Mouse (Mus musculus) gastrocnemius, postnatal 25 days (tissue): Measurements from ENCODE around the gene Gm10471. TPM values are rescaled to one million over a fixed set of nuclear protein-coding genes. Genes with fewer than 3 reads are reported as not detected.
"Not testable (repeated sequence)": the region's sequence is repeated elsewhere in the genome, so short reads cannot be mapped to it uniquely, and the experiment has no call there.

ENCODE experiments used
- DNase-seq: peaks from one replicate; pipeline ENCODE4 v3.0.0; 2022
- long read RNA-seq, 2 experiments: library from polyadenylated mRNA; stranded (forward); transcript quantifications; one replicate each; pipeline ENCODE4 v2.0.0; 2021
- total RNA-seq, 2 experiments: library from RNA; stranded (reverse); gene quantifications; 1 replicate in 1 of 2; 2 replicates in 1 of 2; pipeline ENCODE4 v1.2.3; 2021

The Gm10471 gene
- not detected for total RNA-seq
- long read RNA-seq, experiment 1 = 0 reads
- long read RNA-seq, experiment 2 = 0 reads

- DNase-seq = not testable (repeated sequence)
Measured at GRCm38 (mm10) chr5:26089191-26089590, at the start of gene Gm10471. Gene Gm10471, minus strand, starts transcription at chr5:26089291.

DNA sequence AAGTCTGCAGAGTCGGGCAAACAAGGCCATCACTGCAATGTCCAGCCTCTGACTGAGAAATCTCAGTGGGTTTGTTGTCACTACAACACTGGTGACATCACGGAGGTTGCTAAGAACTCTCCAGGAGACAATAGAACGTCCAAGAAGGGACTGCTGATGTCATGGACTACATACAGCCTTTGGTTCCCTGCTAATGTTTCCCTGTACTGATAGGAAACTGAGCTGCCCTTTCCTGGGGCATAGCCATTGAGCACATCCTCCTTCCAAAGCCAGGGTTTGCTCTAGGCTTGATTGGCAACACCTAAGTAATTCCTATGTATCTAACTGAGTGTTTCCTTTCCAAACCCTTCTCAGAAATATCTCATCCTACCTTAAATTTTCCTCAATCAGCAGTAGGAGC lies 32.2 kb upstream of the Gm10471 start, which contains the start of gene Gm10220:
TSS of gene Gm10220 (minus strand) at position 101 of the 400 bp plus-strand sequence.
- DNase-seq = not testable (repeated sequence)

DNA sequence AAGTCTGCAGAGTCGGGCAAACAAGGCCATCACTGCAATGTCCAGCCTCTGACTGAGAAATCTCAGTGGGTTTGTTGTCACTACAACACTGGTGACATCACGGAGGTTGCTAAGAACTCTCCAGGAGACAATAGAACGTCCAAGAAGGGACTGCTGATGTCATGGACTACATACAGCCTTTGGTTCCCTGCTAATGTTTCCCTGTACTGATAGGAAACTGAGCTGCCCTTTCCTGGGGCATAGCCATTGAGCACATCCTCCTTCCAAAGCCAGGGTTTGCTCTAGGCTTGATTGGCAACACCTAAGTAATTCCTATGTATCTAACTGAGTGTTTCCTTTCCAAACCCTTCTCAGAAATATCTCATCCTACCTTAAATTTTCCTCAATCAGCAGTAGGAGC lies 16.2 kb upstream of the Gm10471 start, which contains the start of gene 5031410I06Rik:
TSS of gene 5031410I06Rik (minus strand) at position 101 of the 400 bp plus-strand sequence.
- not testable (repeated sequence) for DNase-seq

DNA sequence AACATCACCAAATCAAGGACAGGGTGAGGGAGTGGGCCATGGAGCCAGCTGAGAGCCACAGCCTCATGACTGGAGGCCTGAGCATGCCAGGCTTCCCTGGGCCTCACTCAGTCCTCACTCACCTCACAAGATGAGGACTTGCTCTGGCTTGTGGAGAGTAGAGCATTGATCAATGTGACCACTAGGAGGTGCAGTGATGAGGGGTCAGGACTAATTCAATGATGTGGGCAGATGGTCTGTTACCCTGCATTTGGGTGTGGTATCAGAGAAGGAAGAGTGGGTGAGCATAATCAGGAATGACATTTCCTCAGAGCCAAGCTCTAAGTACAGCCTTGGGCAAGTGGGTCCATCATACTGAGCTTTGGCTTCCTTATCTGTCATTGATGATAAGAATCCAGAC lies 10.1 kb downstream of the Gm10471 start:
- not testable (repeated sequence) for DNase-seq

- DNase-seq = no peak
Measured at GRCm38 (mm10) chr5:26070716-26071115, 18.4 kb downstream of the Gm10471 start.

DNA sequence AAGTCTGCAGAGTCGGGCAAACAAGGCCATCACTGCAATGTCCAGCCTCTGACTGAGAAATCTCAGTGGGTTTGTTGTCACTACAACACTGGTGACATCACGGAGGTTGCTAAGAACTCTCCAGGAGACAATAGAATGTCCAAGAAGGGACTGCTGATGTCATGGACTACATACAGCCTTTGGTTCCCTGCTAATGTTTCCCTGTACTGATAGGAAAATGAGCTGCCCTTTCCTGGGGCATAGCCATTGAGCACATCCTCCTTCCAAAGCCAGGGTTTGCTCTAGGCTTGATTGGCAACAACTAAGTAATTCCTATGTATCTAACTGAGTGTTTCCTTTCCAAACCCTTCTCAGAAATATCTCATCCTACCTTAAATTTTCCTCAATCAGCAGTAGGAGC lies 30.6 kb downstream of the Gm10471 start, which contains the start of gene Gm7347:
TSS of gene Gm7347 (minus strand) at position 101 of the 400 bp plus-strand sequence.
- DNase-seq = not testable (repeated sequence)

DNA sequence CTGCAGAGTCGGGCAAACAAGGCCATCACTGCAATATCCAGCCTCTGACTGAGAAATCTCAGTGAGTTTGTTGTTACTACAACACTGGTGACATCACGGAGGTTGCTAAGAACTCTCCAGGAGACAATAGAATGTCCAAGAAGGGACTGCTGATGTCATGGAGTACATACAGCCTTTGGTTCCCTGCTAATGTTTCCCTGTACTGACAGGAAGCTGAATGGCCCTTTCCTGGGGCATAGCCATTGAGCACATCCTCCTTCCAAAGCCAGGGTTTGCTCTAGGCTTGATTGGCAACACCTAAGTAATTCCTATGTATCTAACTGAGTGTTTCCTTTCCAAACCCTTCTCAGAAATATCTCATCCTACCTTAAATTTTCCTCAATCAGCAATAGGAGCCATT lies 49.6 kb downstream of the Gm10471 start, which contains the start of gene Speer4a:
TSS of gene Speer4a (minus strand) at position 101 of the 400 bp plus-strand sequence.
- not testable (repeated sequence) for DNase-seq

Other genes starting within 250 kb of the Gm10471 start
- not detected for gene Gm21663, start 146.9 kb downstream of the Gm10471 start, total RNA-seq
- not detected for gene Gm21671, start 134.9 kb downstream of the Gm10471 start, total RNA-seq
- gene Gm21680, start 116.6 kb downstream of the Gm10471 start, total RNA-seq = not detected
- not detected for gene Gm21698, start 100.6 kb downstream of the Gm10471 start, total RNA-seq
- not detected for gene Gm1979, start 84.5 kb downstream of the Gm10471 start, total RNA-seq
- not detected for gene Gm5862, start 66.4 kb downstream of the Gm10471 start, total RNA-seq
- not detected for gene Speer4a, start 49.7 kb downstream of the Gm10471 start, total RNA-seq
- not detected for gene Gm7347, start 30.7 kb downstream of the Gm10471 start, total RNA-seq
- not detected for gene 5031410I06Rik, start 16.1 kb upstream of the Gm10471 start, total RNA-seq
- gene Gm10220, start 32.1 kb upstream of the Gm10471 start, total RNA-seq = not detected
- gene Gm7361, start 168.4 kb upstream of the Gm10471 start, total RNA-seq = not detected